Mouse (Mus musculus) forebrain, embryonic 13.5 days (tissue): ENCODE measurements around the gene Pde4d. TPM values are rescaled to one million over a fixed set of nuclear protein-coding genes. Genes with fewer than 3 reads are reported as not detected.

Experiments used
- ATAC-seq: fragments of 200-750 bp; cut with Nextera tagmentation; 2 replicates; pipeline ENCODE4 v1.8.0; 2017
- H3K27ac ChIP-seq: fragments of 300-500 bp; sonication (generic); 2 replicates; pipeline ENCODE4 v1.5.1; 2015; ENCODE audit warnings: inconsistent platforms, mild to moderate bottlenecking, moderate library complexity
- H3K27me3 ChIP-seq: fragments of 300-500 bp; sonication (generic); 2 replicates; pipeline ENCODE4 v1.6.1; 2015; ENCODE audit warnings: mild to moderate bottlenecking, inconsistent platforms
- H3K36me3 ChIP-seq: fragments of 300-500 bp; sonication (generic); 2 replicates; pipeline ENCODE4 v1.6.1; 2015; ENCODE audit warnings: mild to moderate bottlenecking, inconsistent platforms; ENCODE audit not compliant: poor library complexity, severe bottlenecking
- H3K4me1 ChIP-seq: fragments of 300-500 bp; sonication (generic); 2 replicates; pipeline ENCODE4 v1.6.1; 2015; ENCODE audit warnings: inconsistent platforms
- H3K4me2 ChIP-seq: fragments of 300-500 bp; sonication (generic); 2 replicates; pipeline ENCODE4 v1.6.1; 2015; ENCODE audit warnings: inconsistent platforms, mild to moderate bottlenecking, moderate library complexity
- H3K4me3 ChIP-seq: fragments of 300-500 bp; sonication (generic); 2 replicates; pipeline ENCODE4 v1.5.1; 2015; ENCODE audit warnings: mild to moderate bottlenecking, inconsistent platforms
- H3K9ac ChIP-seq: fragments of 300-500 bp; sonication (generic); 2 replicates; pipeline ENCODE4 v1.6.1; 2015; ENCODE audit warnings: mild to moderate bottlenecking, inconsistent platforms
- H3K9me3 ChIP-seq: fragments of 300-500 bp; sonication (generic); replicated peaks from 2 replicates; pipeline ENCODE4 v1.6.1; 2016; ENCODE audit warnings: inconsistent platforms
- WGBS: fragments of 180-500 bp; shearing (Covaris S2); methylation state at CpG from one replicate; pipeline ENCODE4 v1.1.7; 2015; 5-methylcytosine and 5-hydroxymethylcytosine counted together
- polyA plus RNA-seq: library from polyadenylated mRNA; unstranded; fragments of >200 nt; fragmentation: Nextera tagmentation; extraction: Ambion mirVana; gene quantifications from 2 replicates; pipeline ENCODE4 v1.2.1, GENCODE M21; 2015

The Pde4d gene
- polyA plus RNA-seq, 1 experiment from 2014 or later: 11.9 TPM

- Histone ChIP-seq H3K9ac (no peak overlapping the region), H3K27me3 (no peaks in the 10 kb centered on the region), H3K4me2 (no peak overlapping the region), H3K36me3 (peaks cover 4% of the 10 kb centered on the region; the same call in 1 of the 2 replicates), H3K4me1 (peaks cover 33% of the 10 kb centered on the region), H3K9me3 (no peaks in the 10 kb centered on the region), H3K27ac (no peak overlapping the region), H3K4me3 (no peak overlapping the region)
- 0 out of 2 replicates have a peak, but pooled peaks have one; percentile 2 for ATAC-seq
- WGBS: 46% methylated on average over 7 of the region's 7 CpGs
Observed at GRCm38 (mm10) chr13:109774791-109775190, 1325.0 kb downstream of the Pde4d start.

- Histone ChIP-seq H3K4me1 (peaks cover 33% of the 10 kb centered on the region), H3K9ac (no peak overlapping the region), H3K27ac (no peak overlapping the region), H3K36me3 (peaks cover 4% of the 10 kb centered on the region; the same call in 1 of the 2 replicates), H3K4me3 (no peak overlapping the region), H3K4me2 (no peak overlapping the region), H3K27me3 (no peaks in the 10 kb centered on the region), H3K9me3 (no peaks in the 10 kb centered on the region)
- peak; percentile 54 for ATAC-seq
- WGBS: 8% methylated on average over 5 of the region's 5 CpGs
Observed at GRCm38 (mm10) chr13:109775197-109775596, 1325.4 kb downstream of the Pde4d start.

GRCm38 (mm10) chr13:109776116-109776515 is 1326.4 kb downstream of the Pde4d start:
- Histone ChIP-seq H3K27ac (no peak overlapping the region), H3K9ac (no peak overlapping the region), H3K9me3 (no peaks in the 10 kb centered on the region), H3K36me3 (peaks cover 4% of the 10 kb centered on the region; the same call in 1 of the 2 replicates), H3K27me3 (no peaks in the 10 kb centered on the region), H3K4me1 (peaks cover 33% of the 10 kb centered on the region), H3K4me2 (peak overlapping the region; percentile 52), H3K4me3 (no peak overlapping the region)
- 2% methylated on average over 11 of the region's 11 CpGs for WGBS
- peak; percentile 94 for ATAC-seq

GRCm38 (mm10) chr13:109776995-109777394 is 1327.2 kb downstream of the Pde4d start:
- WGBS: 4% methylated on average over 3 of the region's 3 CpGs
- Histone ChIP-seq H3K27me3 (no peaks in the 10 kb centered on the region), H3K9me3 (no peaks in the 10 kb centered on the region), H3K27ac (no peak overlapping the region), H3K4me3 (no peak overlapping the region), H3K36me3 (peaks cover 4% of the 10 kb centered on the region; the same call in 1 of the 2 replicates), H3K9ac (no peak overlapping the region), H3K4me2 (no peak overlapping the region), H3K4me1 (peaks cover 30% of the 10 kb centered on the region)
- no peak for ATAC-seq

- ATAC-seq: no peak
- Histone ChIP-seq H3K27me3 (no peaks in the 10 kb centered on the region), H3K4me1 (peaks cover 29% of the 10 kb centered on the region), H3K27ac (no peak overlapping the region), H3K9me3 (no peaks in the 10 kb centered on the region), H3K9ac (no peak overlapping the region), H3K36me3 (peaks cover 2% of the 10 kb centered on the region; the same call in 1 of the 2 replicates), H3K4me2 (no peak overlapping the region), H3K4me3 (no peak overlapping the region)
- 49% methylated on average over 5 of the region's 5 CpGs for WGBS
Observed at GRCm38 (mm10) chr13:109777441-109777840, 1327.7 kb downstream of the Pde4d start.

- no peaks in the 10 kb centered on the region for H3K9me3 ChIP-seq
- H3K4me2 ChIP-seq: no peak overlapping the region
- H3K4me1 ChIP-seq: peaks cover 29% of the 10 kb centered on the region
- H3K27ac ChIP-seq: no peak overlapping the region
- H3K9ac ChIP-seq: no peak overlapping the region
- H3K27me3 ChIP-seq: no peaks in the 10 kb centered on the region
- no peaks in the 10 kb centered on the region for H3K36me3 ChIP-seq
- ATAC-seq: no peak
- no peak overlapping the region for H3K4me3 ChIP-seq
- 26% methylated on average over 9 of the region's 9 CpGs for WGBS
Observed at GRCm38 (mm10) chr13:109778297-109778835, 1328.6 kb downstream of the Pde4d start.

GRCm38 (mm10) chr13:109781466-109781865 is 1331.7 kb downstream of the Pde4d start:
- no peak overlapping the region for H3K4me2 ChIP-seq
- peaks cover 15% of the 10 kb centered on the region for H3K4me1 ChIP-seq
- 85% methylated on average over 1 of the region's 1 CpGs for WGBS
- H3K4me3 ChIP-seq: no peak overlapping the region
- H3K9ac ChIP-seq: no peak overlapping the region
- no peaks in the 10 kb centered on the region for H3K9me3 ChIP-seq
- no peak for ATAC-seq
- H3K36me3 ChIP-seq: no peaks in the 10 kb centered on the region
- no peaks in the 10 kb centered on the region for H3K27me3 ChIP-seq
- H3K27ac ChIP-seq: no peak overlapping the region

GRCm38 (mm10) chr13:109788604-109789003 is 1338.9 kb downstream of the Pde4d start:
- WGBS: 90% methylated on average over 4 of the region's 4 CpGs
- H3K36me3 ChIP-seq: no peaks in the 10 kb centered on the region
- H3K4me2 ChIP-seq: no peak overlapping the region
- no peak overlapping the region for H3K9ac ChIP-seq
- ATAC-seq: no peak
- H3K27me3 ChIP-seq: no peaks in the 10 kb centered on the region
- H3K27ac ChIP-seq: no peak overlapping the region
- no peaks in the 10 kb centered on the region for H3K9me3 ChIP-seq
- no peaks in the 10 kb centered on the region for H3K4me1 ChIP-seq
- H3K4me3 ChIP-seq: no peak overlapping the region

- H3K4me3 ChIP-seq: no peak overlapping the region
- no peaks in the 10 kb centered on the region for H3K27me3 ChIP-seq
- H3K4me1 ChIP-seq: no peaks in the 10 kb centered on the region
- H3K36me3 ChIP-seq: no peaks in the 10 kb centered on the region
- no peak for ATAC-seq
- no peaks in the 10 kb centered on the region for H3K9me3 ChIP-seq
- H3K4me2 ChIP-seq: no peak overlapping the region
- H3K9ac ChIP-seq: no peak overlapping the region
- no peak overlapping the region for H3K27ac ChIP-seq
- WGBS: 61% methylated on average over 4 of the region's 4 CpGs
Observed at GRCm38 (mm10) chr13:109789151-109789550, 1339.4 kb downstream of the Pde4d start.

- WGBS: 92% methylated on average over 8 of the region's 8 CpGs
- H3K4me2 ChIP-seq: no peak overlapping the region
- ATAC-seq: no peak
Observed at GRCm38 (mm10) chr13:109790045-109790715, 1340.4 kb downstream of the Pde4d start.

GRCm38 (mm10) chr13:109793918-109794317 is 1344.2 kb downstream of the Pde4d start:
- no peak for ATAC-seq
- H3K27me3 ChIP-seq: no peaks in the 10 kb centered on the region
- no peak overlapping the region for H3K4me2 ChIP-seq
- no peaks in the 10 kb centered on the region for H3K9me3 ChIP-seq
- WGBS: 90% methylated on average over 9 of the region's 9 CpGs
- H3K9ac ChIP-seq: no peak overlapping the region
- H3K4me3 ChIP-seq: no peak overlapping the region
- H3K27ac ChIP-seq: no peak overlapping the region
- no peaks in the 10 kb centered on the region for H3K4me1 ChIP-seq
- H3K36me3 ChIP-seq: no peaks in the 10 kb centered on the region

More at GRCm38 (mm10) chr13:109790045-109790715, 1340.4 kb downstream of the Pde4d start:
- Histone ChIP-seq H3K27ac (no peak overlapping the region), H3K4me1 (no peaks in the 10 kb centered on the region), H3K9ac (no peak overlapping the region), H3K27me3 (no peaks in the 10 kb centered on the region), H3K9me3 (no peaks in the 10 kb centered on the region), H3K4me3 (no peak overlapping the region), H3K36me3 (no peaks in the 10 kb centered on the region)

GRCm38 (mm10) chr13:109798651-109799050 is 1348.9 kb downstream of the Pde4d start:
- Histone ChIP-seq H3K36me3 (no peaks in the 10 kb centered on the region), H3K4me3 (no peak overlapping the region), H3K4me1 (no peaks in the 10 kb centered on the region), H3K27ac (no peak overlapping the region), H3K9ac (no peak overlapping the region), H3K27me3 (no peaks in the 10 kb centered on the region), H3K4me2 (no peak overlapping the region), H3K9me3 (no peaks in the 10 kb centered on the region)
- ATAC-seq: no peak
- WGBS: 81% methylated on average over 4 of the region's 4 CpGs
